Mouse (Mus musculus): Measurements from ENCODE around the gene Igf1r.

- no peak for TF ChIP-seq MYOD1 (IDR thresholded peaks at IDR 0.05; ENCODE audit: control insufficient read depth, insufficient read length, low read depth)
- no peak for TF ChIP-seq MAX (IDR thresholded peaks at IDR 0.05)
- no peak for TF ChIP-seq CTCF (IDR thresholded peaks at IDR 0.05; ENCODE audit: control insufficient read depth, insufficient read depth, insufficient read length)
- no peak for TF ChIP-seq FOSL1 (IDR thresholded peaks at IDR 0.05; ENCODE audit: insufficient read depth, low read length, poor library complexity, severe bottlenecking)
- TF ChIP-seq USF1 (IDR thresholded peaks at IDR 0.05; ENCODE audit: low read depth) = no peak
- TF ChIP-seq CEBPB (IDR thresholded peaks at IDR 0.05; ENCODE audit: low read depth) = no peak
- TF ChIP-seq MYOG (IDR thresholded peaks at IDR 0.05; ENCODE audit: control insufficient read depth, extremely low read depth, insufficient read length) = no peak
These were observed 220.1 kb downstream of the Igf1r start for GRCm38 (mm10) chr7:68172776-68173175.
